Mouse (Mus musculus): Measurements from ENCODE around the gene Armc12. TPM values are rescaled to one million over a fixed set of nuclear protein-coding genes. Genes with fewer than 3 reads are reported as not detected.
A peak's percentile ranks its signal among the peaks of the same experiment; 100 is the strongest.

The Armc12 gene
- polyA plus RNA-seq, 1 experiment: not detected

DNA sequence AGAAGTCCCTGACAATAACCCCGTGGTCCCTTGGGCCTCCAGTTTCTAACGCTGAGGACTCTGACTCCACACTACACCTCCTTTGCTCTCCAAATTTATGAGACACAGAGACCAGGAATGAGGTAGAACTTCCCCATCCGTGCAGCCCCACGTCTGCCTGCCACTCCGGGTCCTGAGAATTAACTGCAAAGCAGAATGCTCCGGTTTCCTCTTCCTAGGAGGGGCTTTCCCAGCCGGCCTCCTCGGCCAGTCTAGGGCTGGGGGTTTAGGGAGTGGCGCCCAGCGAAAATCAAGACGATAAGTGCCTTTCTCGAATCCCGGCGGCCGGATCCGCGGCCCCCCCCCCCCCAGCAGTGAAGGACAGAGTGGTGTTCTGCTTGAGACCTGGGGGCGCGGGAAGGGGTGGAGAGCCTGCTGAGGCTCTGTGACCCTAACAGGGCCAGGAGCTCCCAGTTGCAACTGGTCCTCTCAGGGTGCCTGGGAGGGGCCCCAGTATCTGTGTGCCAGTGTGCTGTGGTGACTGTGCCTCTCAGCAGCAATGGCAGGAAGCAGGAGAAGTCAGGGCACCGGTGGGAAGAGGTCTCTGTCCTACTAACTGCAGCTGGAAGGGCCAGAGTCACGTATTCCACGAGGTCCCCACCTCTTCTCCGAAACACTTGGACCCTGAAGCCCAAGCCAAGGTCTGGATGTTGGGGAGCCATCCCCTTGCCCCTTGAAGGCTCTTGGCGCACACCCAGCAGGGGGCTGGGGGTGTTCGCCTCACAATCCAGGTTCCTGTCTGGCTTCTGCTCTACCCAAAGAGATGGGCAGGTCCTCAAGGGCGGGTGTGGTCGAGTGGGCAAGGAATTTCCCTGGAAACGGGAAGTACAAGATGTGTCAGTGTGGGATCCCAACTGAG lies 19.9 kb upstream of the Armc12 start:
- no peaks in the 10 kb centered on the region for H3K36me3 ChIP-seq (ENCODE audit: control insufficient read depth, insufficient read depth)
- H3K4me3 ChIP-seq (ENCODE audit: insufficient read depth, poor library complexity, severe bottlenecking): no peak overlapping the region
- no peaks in the 10 kb centered on the region for H3K79me2 ChIP-seq (ENCODE audit: control insufficient read depth, insufficient read depth)
- TF ChIP-seq MYOG (IDR thresholded peaks at IDR 0.05; ENCODE audit: control insufficient read depth, extremely low read depth, insufficient read length) (no peak), USF1 (IDR thresholded peaks at IDR 0.05; ENCODE audit: low read depth) (no peak), CTCF (IDR thresholded peaks at IDR 0.05; ENCODE audit: control insufficient read depth, insufficient read depth, insufficient read length) (no peak), FOSL1 (IDR thresholded peaks at IDR 0.05; ENCODE audit: insufficient read depth, low read length, poor library complexity, severe bottlenecking) (no peak), MYOD1 (IDR thresholded peaks at IDR 0.05; ENCODE audit: control insufficient read depth, insufficient read length, low read depth) (no peak)
- H3K79me3 ChIP-seq (ENCODE audit: low read depth): no peaks in the 10 kb centered on the region
- H3ac ChIP-seq (ENCODE audit: control insufficient read depth, insufficient read length, low read depth): no peak overlapping the region
- no peaks in the 10 kb centered on the region for H3K27me3 ChIP-seq (ENCODE audit: control insufficient read depth, insufficient read depth, insufficient read length)

DNA sequence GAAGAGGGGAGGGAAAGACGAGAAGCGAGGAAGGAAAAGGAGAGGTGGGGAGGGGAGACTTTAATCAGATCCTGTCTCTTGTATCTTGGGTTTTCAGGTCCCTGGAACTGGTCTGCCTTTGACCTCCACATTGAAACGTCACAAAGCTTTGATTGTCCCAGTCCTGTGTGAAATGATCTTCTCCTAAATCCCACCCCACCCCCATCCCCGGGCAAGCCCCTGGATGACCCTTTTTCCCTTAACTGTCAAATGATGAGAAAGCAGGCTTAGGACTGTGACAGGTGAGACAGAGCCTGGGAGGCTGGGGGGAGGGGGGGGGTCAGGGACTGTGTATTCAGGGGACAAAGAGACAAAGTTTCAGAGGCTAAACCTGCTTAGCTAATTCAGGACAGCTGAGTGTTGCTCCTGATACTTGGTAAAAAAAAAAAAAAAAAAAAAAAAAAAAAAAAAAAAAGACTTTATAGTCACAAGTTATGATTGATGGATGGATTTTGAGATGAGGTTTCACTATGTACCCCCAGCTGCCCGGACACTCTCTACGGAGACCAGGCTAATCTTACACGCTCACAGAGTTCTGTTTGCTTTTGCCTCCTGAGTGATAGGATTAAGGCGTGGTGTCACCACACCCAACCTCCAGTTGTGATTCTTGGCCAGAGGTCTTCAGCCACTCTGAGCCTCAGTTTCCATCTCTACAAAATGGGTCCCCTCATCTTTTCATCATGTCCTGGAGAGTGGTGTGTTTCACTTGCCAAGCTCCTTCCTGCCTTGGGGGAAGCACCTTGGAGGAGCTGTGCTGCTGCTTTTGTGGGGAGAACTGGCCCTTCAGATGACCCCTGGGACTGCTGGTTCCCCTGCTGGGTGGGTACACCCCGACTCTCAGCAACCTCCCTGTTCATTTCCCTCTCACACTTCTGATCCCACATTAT lies 18.7 kb upstream of the Armc12 start:
- Histone ChIP-seq H3K4me3 (ENCODE audit: insufficient read depth, poor library complexity, severe bottlenecking) (no peak overlapping the region), H3K27me3 (ENCODE audit: control insufficient read depth, insufficient read depth, insufficient read length) (no peaks in the 10 kb centered on the region), H3ac (ENCODE audit: control insufficient read depth, insufficient read length, low read depth) (no peak overlapping the region), H3K36me3 (ENCODE audit: control insufficient read depth, insufficient read depth) (no peaks in the 10 kb centered on the region), H3K79me3 (ENCODE audit: low read depth) (no peaks in the 10 kb centered on the region), H3K79me2 (ENCODE audit: control insufficient read depth, insufficient read depth) (no peaks in the 10 kb centered on the region)
- no peak for TF ChIP-seq MYOG (IDR thresholded peaks at IDR 0.05; ENCODE audit: control insufficient read depth, extremely low read depth, insufficient read length)

DNA sequence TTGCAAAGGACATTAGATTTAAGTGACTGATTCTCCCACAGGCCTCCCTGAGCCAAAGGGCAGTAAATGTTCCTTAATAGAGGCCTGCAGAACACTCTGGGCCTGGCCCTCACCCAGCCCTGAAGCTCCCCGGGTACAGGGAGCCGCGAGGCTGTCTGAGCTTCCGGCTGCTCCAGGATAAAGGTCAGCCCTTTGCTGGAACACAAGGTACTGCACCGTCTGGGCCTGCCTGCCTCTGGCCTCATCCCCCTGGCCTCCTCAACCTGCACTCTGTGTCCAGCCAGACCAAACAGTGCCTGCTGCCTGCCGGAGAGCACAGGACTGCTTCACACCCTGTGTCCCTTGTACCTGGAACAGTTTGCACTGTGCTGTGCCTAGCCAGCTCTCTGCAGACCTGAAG lies 17.9 kb upstream of the Armc12 start:
- Histone ChIP-seq H3K79me2 (ENCODE audit: control insufficient read depth, insufficient read depth) (no peaks in the 10 kb centered on the region), H3K79me3 (ENCODE audit: low read depth) (no peaks in the 10 kb centered on the region), H3K36me3 (ENCODE audit: control insufficient read depth, insufficient read depth) (no peaks in the 10 kb centered on the region), H3K4me3 (ENCODE audit: insufficient read depth, poor library complexity, severe bottlenecking) (no peak overlapping the region), H3K27me3 (ENCODE audit: control insufficient read depth, insufficient read depth, insufficient read length) (no peaks in the 10 kb centered on the region), H3ac (ENCODE audit: control insufficient read depth, insufficient read length, low read depth) (peak overlapping the region; percentile 59)
- TF ChIP-seq FOSL1 (IDR thresholded peaks at IDR 0.05; ENCODE audit: insufficient read depth, low read length, poor library complexity, severe bottlenecking) (no peak), CEBPB (IDR thresholded peaks at IDR 0.05; ENCODE audit: low read depth) (no peak), USF1 (IDR thresholded peaks at IDR 0.05; ENCODE audit: low read depth) (no peak), MAX (IDR thresholded peaks at IDR 0.05) (no peak), MYOG (IDR thresholded peaks at IDR 0.05; ENCODE audit: control insufficient read depth, extremely low read depth, insufficient read length) (no peak), MYOD1 (IDR thresholded peaks at IDR 0.05; ENCODE audit: control insufficient read depth, insufficient read length, low read depth) (no peak), CTCF (IDR thresholded peaks at IDR 0.05; ENCODE audit: control insufficient read depth, insufficient read depth, insufficient read length) (no peak)

DNA sequence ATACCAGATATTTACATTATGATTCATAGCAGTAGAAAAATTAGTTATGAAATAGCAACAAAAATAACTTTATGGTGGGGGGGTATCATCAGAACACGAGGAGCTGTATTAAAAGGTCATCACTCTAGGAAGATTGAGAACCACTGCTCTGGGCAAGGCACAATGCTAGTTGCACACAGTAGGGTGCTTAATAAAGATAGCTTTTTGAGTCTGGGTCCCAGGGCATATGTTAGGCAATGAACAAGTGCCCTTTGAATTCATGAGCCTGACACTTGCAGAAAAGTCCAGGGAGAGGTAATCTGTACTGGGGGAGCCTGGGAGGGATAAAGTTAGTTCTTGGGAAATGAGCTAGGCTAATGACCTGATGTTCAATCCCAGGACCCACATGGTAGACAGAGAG lies 17.3 kb upstream of the Armc12 start:
- H3K4me3 ChIP-seq (ENCODE audit: insufficient read depth, poor library complexity, severe bottlenecking): no peak overlapping the region
- H3K36me3 ChIP-seq (ENCODE audit: control insufficient read depth, insufficient read depth): no peaks in the 10 kb centered on the region
- no peaks in the 10 kb centered on the region for H3K79me3 ChIP-seq (ENCODE audit: low read depth)
- TF ChIP-seq CTCF (IDR thresholded peaks at IDR 0.05; ENCODE audit: control insufficient read depth, insufficient read depth, insufficient read length) (no peak), MYOG (IDR thresholded peaks at IDR 0.05; ENCODE audit: control insufficient read depth, extremely low read depth, insufficient read length) (no peak), CEBPB (IDR thresholded peaks at IDR 0.05; ENCODE audit: low read depth) (no peak), MAX (IDR thresholded peaks at IDR 0.05) (no peak), FOSL1 (IDR thresholded peaks at IDR 0.05; ENCODE audit: insufficient read depth, low read length, poor library complexity, severe bottlenecking) (no peak), MYOD1 (IDR thresholded peaks at IDR 0.05; ENCODE audit: control insufficient read depth, insufficient read length, low read depth) (no peak), USF1 (IDR thresholded peaks at IDR 0.05; ENCODE audit: low read depth) (no peak)
- H3K79me2 ChIP-seq (ENCODE audit: control insufficient read depth, insufficient read depth): no peaks in the 10 kb centered on the region
- H3ac ChIP-seq (ENCODE audit: control insufficient read depth, insufficient read length, low read depth): no peak overlapping the region
- H3K27me3 ChIP-seq (ENCODE audit: control insufficient read depth, insufficient read depth, insufficient read length): no peaks in the 10 kb centered on the region

DNA sequence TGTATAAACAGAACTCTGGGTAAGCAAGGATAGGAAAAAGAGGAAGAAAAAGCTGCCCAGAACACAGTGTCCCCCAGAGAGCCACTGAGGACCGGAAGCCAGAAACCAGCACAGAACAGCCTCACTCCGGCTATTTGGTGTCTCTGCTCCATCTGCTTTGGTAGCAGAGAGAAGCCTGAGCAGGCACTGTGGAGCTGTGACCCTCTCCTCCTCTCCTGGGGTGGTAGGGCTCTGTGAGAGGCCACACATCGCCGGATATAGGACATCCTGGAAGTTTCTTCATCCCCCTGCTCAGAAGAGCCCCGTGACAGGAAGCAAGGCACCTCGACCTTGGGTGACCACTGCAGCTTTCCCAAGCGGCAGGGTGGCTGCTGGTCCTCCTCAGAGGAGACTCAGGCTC lies 16.8 kb upstream of the Armc12 start:
- Histone ChIP-seq H3K36me3 (ENCODE audit: control insufficient read depth, insufficient read depth) (no peaks in the 10 kb centered on the region), H3K27me3 (ENCODE audit: control insufficient read depth, insufficient read depth, insufficient read length) (no peaks in the 10 kb centered on the region), H3K79me3 (ENCODE audit: low read depth) (no peaks in the 10 kb centered on the region), H3K4me3 (ENCODE audit: insufficient read depth, poor library complexity, severe bottlenecking) (no peak overlapping the region), H3K79me2 (ENCODE audit: control insufficient read depth, insufficient read depth) (no peaks in the 10 kb centered on the region), H3ac (ENCODE audit: control insufficient read depth, insufficient read length, low read depth) (no peak overlapping the region)
- TF ChIP-seq CTCF (IDR thresholded peaks at IDR 0.05; ENCODE audit: control insufficient read depth, insufficient read depth, insufficient read length): no peak
- no peak for TF ChIP-seq FOSL1 (IDR thresholded peaks at IDR 0.05; ENCODE audit: insufficient read depth, low read length, poor library complexity, severe bottlenecking)
- no peak for TF ChIP-seq CEBPB (IDR thresholded peaks at IDR 0.05; ENCODE audit: low read depth)
- TF ChIP-seq USF1 (IDR thresholded peaks at IDR 0.05; ENCODE audit: low read depth): no peak
- no peak for TF ChIP-seq MYOG (IDR thresholded peaks at IDR 0.05; ENCODE audit: control insufficient read depth, extremely low read depth, insufficient read length)
- no peak for TF ChIP-seq MYOD1 (IDR thresholded peaks at IDR 0.05; ENCODE audit: control insufficient read depth, insufficient read length, low read depth)
- no peak for TF ChIP-seq MAX (IDR thresholded peaks at IDR 0.05)

All from C2C12 (cell line).